Mouse (Mus musculus): Measurements from ENCODE around the gene Cmtm6. TPM values are rescaled to one million over a fixed set of nuclear protein-coding genes. Genes with fewer than 3 reads are reported as not detected.

Gene Cmtm6
- total RNA-seq (2014; fragmentation: Nextera tagmentation) (20.9 and 23.9 TPM in 2 replicates), total RNA-seq (2017) (41.4 and 42.5 TPM in 2 replicates), polyA plus RNA-seq (2012) (7.5 and 8.7 TPM in 2 replicates)

GRCm38 (mm10) chr9:114731011-114731755 is at the start of gene Cmtm6:
TSS of gene Cmtm6 (plus strand) at chr9:114731116.
- TF ChIP-seq GATA1 (IDR thresholded peaks at IDR 0.05; ENCODE audit: borderline replicate concordance, low read length) = no peak
- no peak for TF ChIP-seq POLR2AphosphoS5 (IDR thresholded peaks at IDR 0.05; ENCODE audit: insufficient replicate concordance, low read depth, low read length)
- no peak for TF ChIP-seq GATA2 (IDR thresholded peaks at IDR 0.05; ENCODE audit: borderline replicate concordance, low read depth, low read length)
- 0 out of 2 replicates have a peak, but pooled peaks have one; percentile 6 for TF ChIP-seq TAL1 (conservative IDR thresholded peaks at IDR 0.05; ENCODE audit: low read depth, low read length)
- no peak for TF ChIP-seq CTCF (IDR thresholded peaks at IDR 0.05; ENCODE audit: low read depth, low read length)
- Histone ChIP-seq H3K27me3 (ENCODE audit: insufficient read depth, low read length) (no peaks in the 10 kb centered on the region), H3K36me3 (replicated peaks) (peaks cover 23% of the 10 kb centered on the region), H3K4me1 (ENCODE audit: insufficient read depth, low read depth, low read length) (peaks cover 47% of the 10 kb centered on the region), H3K4me3 (ENCODE audit: low read depth, low read length) (peak within 1 kb of the TSS; percentile 98), H3K9me3 (replicated peaks) (no peaks in the 10 kb centered on the region)
- peak; percentile 81 for DNase-seq (ENCODE audit: low spot score)
- peak; percentile 83 for ATAC-seq (ENCODE audit: extremely low read depth, insufficient number of reproducible peaks, low FRiP score, poor library complexity, severe bottlenecking)

GRCm38 (mm10) chr9:114682193-114682592 is 48.7 kb upstream of the Cmtm6 start:
- Histone ChIP-seq H3K27me3 (ENCODE audit: insufficient read depth, low read length) (peaks cover 17% of the 10 kb centered on the region), H3K4me1 (ENCODE audit: insufficient read depth, low read depth, low read length) (no peaks in the 10 kb centered on the region; the same call in none of the 2 replicates), H3K36me3 (replicated peaks) (no peaks in the 10 kb centered on the region), H3K4me3 (ENCODE audit: low read depth, low read length) (no peak overlapping the region), H3K9me3 (replicated peaks) (no peaks in the 10 kb centered on the region)
- no peak for ATAC-seq (ENCODE audit: extremely low read depth, insufficient number of reproducible peaks, low FRiP score, poor library complexity, severe bottlenecking)
- no peak for DNase-seq (ENCODE audit: low spot score)
- TF ChIP-seq GATA1 (IDR thresholded peaks at IDR 0.05; ENCODE audit: borderline replicate concordance, low read length) (no peak), CTCF (IDR thresholded peaks at IDR 0.05; ENCODE audit: low read depth, low read length) (no peak), POLR2AphosphoS5 (IDR thresholded peaks at IDR 0.05; ENCODE audit: insufficient replicate concordance, low read depth, low read length) (no peak), GATA2 (IDR thresholded peaks at IDR 0.05; ENCODE audit: borderline replicate concordance, low read depth, low read length) (no peak), TAL1 (conservative IDR thresholded peaks at IDR 0.05; ENCODE audit: low read depth, low read length) (no peak)

- Histone ChIP-seq H3K27me3 (ENCODE audit: insufficient read depth, low read length) (no peaks in the 10 kb centered on the region), H3K4me1 (ENCODE audit: insufficient read depth, low read depth, low read length) (peaks cover 25% of the 10 kb centered on the region), H3K36me3 (replicated peaks) (peaks cover 10% of the 10 kb centered on the region), H3K9me3 (replicated peaks) (no peaks in the 10 kb centered on the region), H3K4me3 (ENCODE audit: low read depth, low read length) (no peak overlapping the region)
- ATAC-seq (ENCODE audit: extremely low read depth, insufficient number of reproducible peaks, low FRiP score, poor library complexity, severe bottlenecking) = no peak
- TF ChIP-seq GATA1 (IDR thresholded peaks at IDR 0.05; ENCODE audit: borderline replicate concordance, low read length) = no peak
- TF ChIP-seq POLR2AphosphoS5 (IDR thresholded peaks at IDR 0.05; ENCODE audit: insufficient replicate concordance, low read depth, low read length) = no peak
- no peak for DNase-seq (ENCODE audit: low spot score)
Measured at GRCm38 (mm10) chr9:114686245-114686644, 44.7 kb upstream of the Cmtm6 start.

- TF ChIP-seq GATA2 (IDR thresholded peaks at IDR 0.05; ENCODE audit: borderline replicate concordance, low read depth, low read length) = no peak
- no peak for TF ChIP-seq TAL1 (conservative IDR thresholded peaks at IDR 0.05; ENCODE audit: low read depth, low read length)
- TF ChIP-seq GATA1 (IDR thresholded peaks at IDR 0.05; ENCODE audit: borderline replicate concordance, low read length) = no peak
- TF ChIP-seq POLR2AphosphoS5 (IDR thresholded peaks at IDR 0.05; ENCODE audit: insufficient replicate concordance, low read depth, low read length) = no peak
- no peak for TF ChIP-seq CTCF (IDR thresholded peaks at IDR 0.05; ENCODE audit: low read depth, low read length)
- no peak for ATAC-seq (ENCODE audit: extremely low read depth, insufficient number of reproducible peaks, low FRiP score, poor library complexity, severe bottlenecking)
- H3K4me1 ChIP-seq (ENCODE audit: insufficient read depth, low read depth, low read length) = peaks cover 25% of the 10 kb centered on the region
- H3K36me3 ChIP-seq (replicated peaks) = peaks cover 21% of the 10 kb centered on the region
- no peak for DNase-seq (ENCODE audit: low spot score)
- H3K4me3 ChIP-seq (ENCODE audit: low read depth, low read length) = peak overlapping the region; percentile 98; the same call in 1 of the 2 replicates
- no peaks in the 10 kb centered on the region for H3K9me3 ChIP-seq (replicated peaks)
- no peaks in the 10 kb centered on the region for H3K27me3 ChIP-seq (ENCODE audit: insufficient read depth, low read length)
Measured at GRCm38 (mm10) chr9:114687639-114688038, 43.3 kb upstream of the Cmtm6 start.

GRCm38 (mm10) chr9:114688252-114688952 is 42.5 kb upstream of the Cmtm6 start, which contains the start of gene Dync1li1:
TSS of gene Dync1li1 (plus strand) at chr9:114688790.
- peak; percentile 55 for ATAC-seq (ENCODE audit: extremely low read depth, insufficient number of reproducible peaks, low FRiP score, poor library complexity, severe bottlenecking)
- Histone ChIP-seq H3K27me3 (ENCODE audit: insufficient read depth, low read length) (no peaks in the 10 kb centered on the region), H3K9me3 (replicated peaks) (no peaks in the 10 kb centered on the region), H3K36me3 (replicated peaks) (peaks cover 27% of the 10 kb centered on the region), H3K4me3 (ENCODE audit: low read depth, low read length) (peak within 1 kb of the TSS; percentile 98), H3K4me1 (ENCODE audit: insufficient read depth, low read depth, low read length) (peaks cover 25% of the 10 kb centered on the region)
- TF ChIP-seq POLR2AphosphoS5 (IDR thresholded peaks at IDR 0.05; ENCODE audit: insufficient replicate concordance, low read depth, low read length) (no peak), TAL1 (conservative IDR thresholded peaks at IDR 0.05; ENCODE audit: low read depth, low read length) (no peak), GATA1 (IDR thresholded peaks at IDR 0.05; ENCODE audit: borderline replicate concordance, low read length) (no peak), CTCF (IDR thresholded peaks at IDR 0.05; ENCODE audit: low read depth, low read length) (no peak)
- DNase-seq (ENCODE audit: low spot score) = peak; percentile 94

- Histone ChIP-seq H3K4me3 (ENCODE audit: low read depth, low read length) (peak overlapping the region; percentile 98), H3K36me3 (replicated peaks) (peaks cover 32% of the 10 kb centered on the region), H3K9me3 (replicated peaks) (no peaks in the 10 kb centered on the region), H3K4me1 (ENCODE audit: insufficient read depth, low read depth, low read length) (peaks cover 25% of the 10 kb centered on the region), H3K27me3 (ENCODE audit: insufficient read depth, low read length) (no peaks in the 10 kb centered on the region)
- no peak for ATAC-seq (ENCODE audit: extremely low read depth, insufficient number of reproducible peaks, low FRiP score, poor library complexity, severe bottlenecking)
- TF ChIP-seq TAL1 (conservative IDR thresholded peaks at IDR 0.05; ENCODE audit: low read depth, low read length) (no peak), CTCF (IDR thresholded peaks at IDR 0.05; ENCODE audit: low read depth, low read length) (no peak), POLR2AphosphoS5 (IDR thresholded peaks at IDR 0.05; ENCODE audit: insufficient replicate concordance, low read depth, low read length) (no peak), GATA2 (IDR thresholded peaks at IDR 0.05; ENCODE audit: borderline replicate concordance, low read depth, low read length) (no peak), GATA1 (IDR thresholded peaks at IDR 0.05; ENCODE audit: borderline replicate concordance, low read length) (no peak)
- peak; percentile 54 for DNase-seq (ENCODE audit: low spot score)
Measured at GRCm38 (mm10) chr9:114688953-114689407, 41.9 kb upstream of the Cmtm6 start.

Measured in G1E (cell line).